ENCODE assay signal across 9 mouse cellular contexts in genomic region chr3:98063833-98064232, GRCm38 (mm10). TPM values are rescaled to one million over a fixed set of nuclear protein-coding genes. Genes with fewer than 3 reads are reported as not detected.
DNase-seq lines count a peak whose midpoint lies in the region; ATAC-seq and TF ChIP-seq lines count a peak whose summit lies in the region.
"Had no signal": no experiment of that assay in that cellular context is flagged by ENCODE, and none has a peak within 500 bp of the region (broad histone marks: within the 10 kb centered on the region; RNA-seq: fewer than 3 reads in every experiment).

No protein-coding gene starts in this region.

- H3K9ac ChIP-seq in hindbrain, embryonic 15.5 days = no peak overlapping the region

- H3K4me2 ChIP-seq in hindbrain, embryonic 15.5 days = no peak overlapping the region
- peak overlapping the region; percentile 83 for H3K4me2 ChIP-seq in myocyte (ENCODE audit: low read depth)

- H3K27ac ChIP-seq in hindbrain, embryonic 15.5 days (replicated peaks) = peak overlapping the region; percentile 79

- H3K4me1 ChIP-seq in hindbrain, embryonic 15.5 days (replicated peaks) = peaks cover 53% of the 10 kb centered on the region

- H3ac ChIP-seq in myocyte (ENCODE audit: control insufficient read depth, insufficient read length) = no peak overlapping the region

- TF ChIP-seq POLR2A in myocyte (IDR thresholded peaks at IDR 0.05; ENCODE audit: insufficient read length, low read depth) = no peak

- H3K9me3 ChIP-seq in hindbrain, embryonic 15.5 days = no peaks in the 10 kb centered on the region

- H3K79me2 ChIP-seq in myocyte (ENCODE audit: control insufficient read depth, insufficient read depth) = peaks cover 74% of the 10 kb centered on the region

- ATAC-seq in erythroblast, adult 5-6 weeks (replicated peaks; ENCODE audit: low FRiP score, poor library complexity, severe bottlenecking) = 0 out of 2 replicates have a peak, but pooled peaks have one; percentile 29
- ATAC-seq in hindbrain, embryonic 15.5 days (ENCODE audit: low FRiP score, low read depth) = no peak

- H3K27me3 ChIP-seq in hindbrain, embryonic 15.5 days = no peaks in the 10 kb centered on the region
- no peaks in the 10 kb centered on the region for H3K27me3 ChIP-seq in myocyte (ENCODE audit: control insufficient read depth, insufficient read depth, insufficient read length)
- H3K27me3 ChIP-seq: Patski had no signal

- no peak overlapping the region for H3K4me3 ChIP-seq in hindbrain, embryonic 15.5 days
- H3K4me3 ChIP-seq in myocyte = no peak overlapping the region

- WGBS in hindbrain, embryonic 15.5 days = 32% methylated on average over 9 of the region's 9 CpGs

- H3K36me3 ChIP-seq in hindbrain, embryonic 15.5 days = no peaks in the 10 kb centered on the region
- H3K36me3 ChIP-seq in myocyte (ENCODE audit: control insufficient read depth, insufficient read depth) = no peaks in the 10 kb centered on the region

- DNase-seq in layer of hippocampus, adult 9-11 months = peak; percentile 18
- DNase-seq in layer of hippocampus, adult 18-20 months (ENCODE audit: low spot score in 2 of 2) = no peak
- DNase-seq in left cerebral cortex, adult 9 months (ENCODE audit: low spot score in 2 of 2) = no peak
- no peak for DNase-seq in right cerebral cortex, postnatal 25 days
- no peak for DNase-seq in thymus, postnatal 0 days (ENCODE audit: low spot score)

TF ChIP-seq in myocyte, 11 proteins besides CTCF, POLR2A, EP300 and RAD21:
- no peak for TF ChIP-seq SRF (IDR thresholded peaks at IDR 0.05; ENCODE audit: control insufficient read depth, insufficient read length, low read depth)
- TF ChIP-seq POLR2AphosphoS2 (IDR thresholded peaks at IDR 0.05; ENCODE audit: insufficient read length, low read depth) = no peak
- TF ChIP-seq MAX (IDR thresholded peaks at IDR 0.05; ENCODE audit: low read depth) = no peak
- no peak for TF ChIP-seq E2F4 (IDR thresholded peaks at IDR 0.05; ENCODE audit: insufficient read depth)
- TF ChIP-seq TCF12 (IDR thresholded peaks at IDR 0.05; ENCODE audit: insufficient read depth, poor library complexity, severe bottlenecking) = no peak

RNA-seq across cellular contexts. Expression of gene Notch2, which starts 50.5 kb away (rescaled TPM):
- 10 to 100 TPM; 21.4 to 22.8 TPM for total RNA-seq in layer of hippocampus, adult 18-20 months (2021)
- 11.1 and 14.4 TPM in 2 replicates for total RNA-seq in erythroblast, adult 5-6 weeks (2015; ENCODE audit: low replicate concordance)
- total RNA-seq in erythroblast, adult 5-6 weeks (2017; ENCODE audit: low replicate concordance) = 11.2 and 11.5 TPM in 2 replicates
- polyA plus RNA-seq in hindbrain, embryonic 15.5 days (2015; fragmentation: Nextera tagmentation; extraction: Ambion mirVana) = 10.5 and 11.7 TPM in 2 replicates
- 15.1 TPM for polyA plus RNA-seq in myocyte (2012; fragmentation: generic; extraction: Trizol)
- polyA plus RNA-seq in thymus, postnatal 0 days (2015; fragmentation: Nextera tagmentation; extraction: Ambion mirVana) = 9.9 and 11.3 TPM in 2 replicates
